Mouse (Mus musculus): Measurements from ENCODE around the gene Git1. TPM values are rescaled to one million over a fixed set of nuclear protein-coding genes. Genes with fewer than 3 reads are reported as not detected.
A peak's percentile ranks its signal among the peaks of the same experiment; 100 is the strongest.

The Git1 gene
- total and polyA plus RNA-seq, 3 experiments = 8.8 to 57.8 (median 28.9) TPM

- H3K9ac ChIP-seq (ENCODE audit: insufficient read depth, low read depth) = peak overlapping the region; percentile 31
- DNase-seq (ENCODE audit: extremely low read depth) = no peak
- H3K36me3 ChIP-seq (replicated peaks in 1 of 2; ENCODE audit: control insufficient read depth in 1 of 2, insufficient read depth in 1 of 2, low read length in 1 of 2) = no peaks in the 10 kb centered on the region
- H3K4me3 ChIP-seq (replicated peaks in 1 of 3; ENCODE audit: low read depth in 2 of 3, low read length in 2 of 3, poor library complexity in 1 of 3) = peak overlapping the region; percentile 15 to 62 (median 53)
- dilution Hi-C loops (cut with MboI; ENCODE audit: extremely low pct_ligation_motif_present, extremely low pct_unique_long_range_greater_than_20kb, low sequenced_read_pairs) = no loop called here
- no peaks in the 10 kb centered on the region for H3K9me3 ChIP-seq (replicated peaks; ENCODE audit: low read length)
- H3K4me1 ChIP-seq (ENCODE audit: control insufficient read depth in 1 of 2, insufficient read depth in 2 of 2) = peaks cover 6 to 29% of the 10 kb centered on the region in 2 experiments; a peak in 3 of 4 replicates
- H3K4me2 ChIP-seq (ENCODE audit: insufficient read depth, low read depth, poor library complexity, severe bottlenecking) = peak overlapping the region; percentile 83
- peaks cover 48% of the 10 kb centered on the region for H3K27me3 ChIP-seq (replicated peaks)
- in situ Hi-C loops (cut with MboI; ENCODE audit: low pct_ligation_motif_present, low pct_unique_long_range_greater_than_20kb, low sequenced_read_pairs) = no loop called here
- H3K27ac ChIP-seq (ENCODE audit: insufficient read depth, low read depth) = no peak overlapping the region
- peaks cover 7% of the 10 kb centered on the region for H3K79me2 ChIP-seq (replicated peaks; ENCODE audit: control insufficient read depth, extremely low read depth, insufficient read depth, poor library complexity, severe bottlenecking)
- TF ChIP-seq MAX (IDR thresholded peaks at IDR 0.05; ENCODE audit: low read length) = 0 out of 2 replicates have a peak, but pooled peaks have one; percentile 24
- no peak for TF ChIP-seq RCOR1 (conservative IDR thresholded peaks at IDR 0.05; ENCODE audit: low read depth, low read length)
Measured at GRCm38 (mm10) chr11:77488771-77489581, 4.4 kb upstream of the Git1 start.

DNA sequence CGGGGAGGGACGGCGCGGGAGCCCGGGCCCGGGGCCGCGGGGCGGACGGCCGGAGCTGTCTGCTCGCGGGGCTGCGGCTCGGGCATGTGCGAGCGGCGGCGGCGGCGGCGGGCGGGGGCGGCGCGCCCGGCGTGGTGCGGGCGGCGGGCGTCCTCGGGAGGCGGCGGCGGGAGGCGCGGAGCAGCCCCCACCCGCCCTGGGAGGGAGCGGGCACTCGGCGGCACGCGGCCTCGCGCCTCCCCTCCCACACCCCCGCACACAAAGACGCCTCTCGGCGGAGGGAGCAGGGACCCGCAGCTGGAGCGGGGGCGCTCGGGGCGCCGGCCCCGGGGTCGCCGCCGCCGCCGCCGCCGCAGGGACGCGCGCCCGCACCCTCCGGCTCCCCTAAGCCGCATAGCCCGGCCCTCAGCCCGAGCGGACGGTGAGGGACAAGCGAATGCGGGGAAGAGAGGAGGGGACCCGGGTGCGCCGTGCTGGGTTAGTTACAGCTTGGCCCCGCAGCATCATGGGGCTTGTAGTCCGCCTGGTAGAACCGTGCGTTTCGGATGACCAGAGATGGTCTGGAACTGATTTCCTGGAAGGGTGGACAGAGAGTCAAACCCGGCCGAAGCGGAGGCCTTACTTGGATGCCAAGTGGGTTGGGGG, 3.6 kb upstream of the Git1 start, which contains the start of gene Ankrd13b:
Gene Ankrd13b (minus strand): TSS at position 88 of the 645 bp plus-strand sequence.
- Histone ChIP-seq H3K9ac (ENCODE audit: insufficient read depth, low read depth) (peak within 1 kb of the TSS; percentile 31), H3K36me3 (replicated peaks in 1 of 2; ENCODE audit: control insufficient read depth in 1 of 2, insufficient read depth in 1 of 2, low read length in 1 of 2) (no peaks in the 10 kb centered on the region), H3K9me3 (replicated peaks; ENCODE audit: low read length) (no peaks in the 10 kb centered on the region), H3K4me2 (ENCODE audit: insufficient read depth, low read depth, poor library complexity, severe bottlenecking) (peak within 1 kb of the TSS; percentile 83), H3K4me3 (replicated peaks in 1 of 3; ENCODE audit: low read depth in 2 of 3, low read length in 2 of 3, poor library complexity in 1 of 3) (peak within 1 kb of the TSS; percentile 23 to 62 (median 53)), H3K4me1 (ENCODE audit: control insufficient read depth in 1 of 2, insufficient read depth in 2 of 2) (peaks cover 9 to 34% of the 10 kb centered on the region in 2 experiments), H3K79me2 (replicated peaks; ENCODE audit: control insufficient read depth, extremely low read depth, insufficient read depth, poor library complexity, severe bottlenecking) (peaks cover 14% of the 10 kb centered on the region), H3K27me3 (replicated peaks) (peaks cover 48% of the 10 kb centered on the region), H3K27ac (ENCODE audit: insufficient read depth, low read depth) (no peak within 1 kb of the TSS)
- in situ Hi-C loops (cut with MboI; ENCODE audit: low pct_ligation_motif_present, low pct_unique_long_range_greater_than_20kb, low sequenced_read_pairs) = no loop called here
- DNase-seq (ENCODE audit: extremely low read depth) = peak; percentile 49
- TF ChIP-seq KAT2A (IDR thresholded peaks at IDR 0.05; ENCODE audit: insufficient replicate concordance, low read length) (peak; percentile 42; the same call in 1 of the 2 replicates), ELF1 (IDR thresholded peaks at IDR 0.05; ENCODE audit: low read depth, low read length) (peak; percentile 23; the same call in 1 of the 2 replicates), HCFC1 (IDR thresholded peaks at IDR 0.05; ENCODE audit: low read depth, low read length) (peak; percentile 87), NRF1 (IDR thresholded peaks at IDR 0.05; ENCODE audit: low read depth, low read length) (peak; percentile 32; the same call in 1 of the 2 replicates), IRF4 (IDR thresholded peaks at IDR 0.05; ENCODE audit: low read depth, low read length) (no peak)
- dilution Hi-C loops (cut with MboI; ENCODE audit: extremely low pct_ligation_motif_present, extremely low pct_unique_long_range_greater_than_20kb, low sequenced_read_pairs) = no loop called here

GRCm38 (mm10) chr11:77490451-77490850, 2.9 kb upstream of the Git1 start:
- dilution Hi-C loops (cut with MboI; ENCODE audit: extremely low pct_ligation_motif_present, extremely low pct_unique_long_range_greater_than_20kb, low sequenced_read_pairs) (no loop called here), in situ Hi-C loops (cut with MboI; ENCODE audit: low pct_ligation_motif_present, low pct_unique_long_range_greater_than_20kb, low sequenced_read_pairs) (no loop called here)
- peaks cover 48% of the 10 kb centered on the region for H3K27me3 ChIP-seq (replicated peaks)
- no peak overlapping the region for H3K27ac ChIP-seq (ENCODE audit: insufficient read depth, low read depth)
- H3K4me2 ChIP-seq (ENCODE audit: insufficient read depth, low read depth, poor library complexity, severe bottlenecking) = no peak overlapping the region
- no peak overlapping the region for H3K4me3 ChIP-seq (replicated peaks in 1 of 3; ENCODE audit: low read depth in 2 of 3, low read length in 2 of 3, poor library complexity in 1 of 3)
- peaks cover 22% of the 10 kb centered on the region for H3K79me2 ChIP-seq (replicated peaks; ENCODE audit: control insufficient read depth, extremely low read depth, insufficient read depth, poor library complexity, severe bottlenecking)
- peaks cover 14 to 42% of the 10 kb centered on the region in 2 experiments for H3K4me1 ChIP-seq (ENCODE audit: control insufficient read depth in 1 of 2, insufficient read depth in 2 of 2)
- no peak for DNase-seq (ENCODE audit: extremely low read depth)
- no peak overlapping the region for H3K9ac ChIP-seq (ENCODE audit: insufficient read depth, low read depth)
- TF ChIP-seq TCF12 (IDR thresholded peaks at IDR 0.05; ENCODE audit: low read depth, low read length) (no peak), MAZ (IDR thresholded peaks at IDR 0.05; ENCODE audit: low read depth, low read length) (no peak), MYC (IDR thresholded peaks at IDR 0.05; ENCODE audit: low read depth, low read length) (no peak), RCOR1 (conservative IDR thresholded peaks at IDR 0.05; ENCODE audit: low read depth, low read length) (no peak), TBP (conservative IDR thresholded peaks at IDR 0.05; ENCODE audit: low read depth, low read length) (no peak), ELF1 (IDR thresholded peaks at IDR 0.05; ENCODE audit: low read depth, low read length) (no peak), ETS1 (conservative IDR thresholded peaks at IDR 0.05; ENCODE audit: low read depth, low read length) (no peak), RAD21 (IDR thresholded peaks at IDR 0.05; ENCODE audit: low read depth, low read length) (no peak), MAFK (IDR thresholded peaks at IDR 0.05; ENCODE audit: insufficient replicate concordance, low read length) (no peak), BHLHE40 (IDR thresholded peaks at IDR 0.05; ENCODE audit: low read depth, low read length) (no peak; the same call in 1 of the 2 replicates), CTCF (conservative IDR thresholded peaks at IDR 0.05 in 1 of 2, IDR thresholded peaks at IDR 0.05 in 1 of 2; ENCODE audit: low read depth in 2 of 2, low read length in 2 of 2) (no peak), ZNF384 (IDR thresholded peaks at IDR 0.05; ENCODE audit: low read depth, low read length) (no peak), GABPA (IDR thresholded peaks at IDR 0.05; ENCODE audit: insufficient replicate concordance, low read depth, low read length) (no peak)
- H3K9me3 ChIP-seq (replicated peaks; ENCODE audit: low read length) = no peaks in the 10 kb centered on the region
- peaks cover 0 to under 1% of the 10 kb centered on the region in 2 experiments for H3K36me3 ChIP-seq (replicated peaks in 1 of 2; ENCODE audit: control insufficient read depth in 1 of 2, insufficient read depth in 1 of 2, low read length in 1 of 2)

Measured in CH12.LX (cell line).